Mouse (Mus musculus) liver, postnatal 0 days (tissue): ENCODE measurements around the gene Fasn.
"Not testable (repeated sequence)": the region's sequence is repeated elsewhere in the genome, so short reads cannot be mapped to it uniquely, and the experiment has no call there.

Source experiments
- CTCF ChIP-seq: sonication (generic); IDR thresholded peaks from 2 replicates; pipeline ENCODE4 v1.5.1; 2016; ENCODE audit warnings: antibody characterized with exemption, low read depth
- EP300 ChIP-seq: IDR thresholded peaks from 2 replicates; pipeline ENCODE4 v1.6.1; 2016; ENCODE audit warnings: antibody characterized with exemption, low read depth, mild to moderate bottlenecking

- TF ChIP-seq EP300, CTCF: not testable (repeated sequence)
Observed at GRCm38 (mm10) chr11:120788460-120788859, 35.9 kb downstream of the Fasn start.
